Mouse (Mus musculus) lung, postnatal 0 days (tissue): ENCODE measurements around the gene Cep112. TPM values are rescaled to one million over a fixed set of nuclear protein-coding genes. Genes with fewer than 3 reads are reported as not detected.

Experiments
- ATAC-seq: fragments of 200-750 bp; cut with Nextera tagmentation; 2 replicates; pipeline ENCODE4 v1.8.0; 2017; ENCODE audit warnings: moderate library complexity
- DNase-seq: peaks from one replicate; pipeline ENCODE4 v3.0.0-alpha.2; 2016; ENCODE audit warnings: low spot score
- H3K27ac ChIP-seq: fragments of 300-500 bp; sonication (generic); 2 replicates; pipeline ENCODE4 v1.5.1; 2014; ENCODE audit warnings: antibody characterized with exemption, mild to moderate bottlenecking, low read length, mixed read lengths
- H3K27me3 ChIP-seq: fragments of 300-500 bp; sonication (generic); replicated peaks from 2 replicates; pipeline ENCODE4 v1.6.1; 2014; ENCODE audit warnings: low read length, mixed read lengths; ENCODE audit not compliant: insufficient read depth
- H3K36me3 ChIP-seq: fragments of 300-500 bp; sonication (generic); 2 replicates; pipeline ENCODE4 v1.6.1; 2014; ENCODE audit warnings: low read length, mixed read lengths; ENCODE audit not compliant: insufficient read depth
- H3K4me1 ChIP-seq: fragments of 300-500 bp; sonication (generic); 2 replicates; pipeline ENCODE4 v1.6.1; 2014; ENCODE audit warnings: antibody characterized with exemption, low read depth, low read length, mixed read lengths; ENCODE audit not compliant: insufficient read depth
- H3K4me2 ChIP-seq: fragments of 300-500 bp; sonication (generic); replicated peaks from 2 replicates; pipeline ENCODE4 v1.6.1; 2014; ENCODE audit warnings: low read depth, mild to moderate bottlenecking, low read length, moderate library complexity, mixed read lengths
- H3K4me3 ChIP-seq: fragments of 300-500 bp; sonication (generic); 2 replicates; pipeline ENCODE4 v1.5.1; 2014; ENCODE audit warnings: low read depth, low read length
- H3K9ac ChIP-seq: fragments of 300-500 bp; sonication (generic); replicated peaks from 2 replicates; pipeline ENCODE4 v1.6.1; 2014; ENCODE audit warnings: low read depth, mild to moderate bottlenecking
- H3K9me3 ChIP-seq: fragments of 300-500 bp; sonication (generic); 2 replicates; pipeline ENCODE4 v1.6.1; 2016; ENCODE audit warnings: low read length, mixed read lengths
- CTCF ChIP-seq: IDR thresholded peaks from 2 replicates; pipeline ENCODE4 v1.5.1; 2016; ENCODE audit warnings: antibody characterized with exemption, mild to moderate bottlenecking
- EP300 ChIP-seq: IDR thresholded peaks from 2 replicates; pipeline ENCODE4 v1.6.1; 2016; ENCODE audit warnings: antibody characterized with exemption, mild to moderate bottlenecking, control low read depth
- WGBS: fragments of 180-500 bp; shearing (Covaris S2); extraction: QIAGEN DNeasy Blood & Tissue Kit; methylation state at CpG from one replicate; pipeline ENCODE4 v1.1.7; 2014; 5-methylcytosine and 5-hydroxymethylcytosine counted together
- polyA plus RNA-seq: library from polyadenylated mRNA; unstranded; fragments of >200 nt; fragmentation: Nextera tagmentation; extraction: Ambion mirVana; gene quantifications from 2 replicates; pipeline ENCODE4 v1.2.1, GENCODE M21; 2015

Cep112 gene
- polyA plus RNA-seq, 1 experiment from 2014 or later = 6.4 TPM

- Histone ChIP-seq H3K27me3 (no peaks in the 10 kb centered on the region), H3K9me3 (no peaks in the 10 kb centered on the region), H3K36me3 (no peaks in the 10 kb centered on the region), H3K4me1 (no peaks in the 10 kb centered on the region), H3K9ac (no peak overlapping the region), H3K27ac (no peak overlapping the region), H3K4me2 (no peak overlapping the region), H3K4me3 (no peak overlapping the region)
- 40% methylated on average over 2 of the region's 2 CpGs for WGBS
- ATAC-seq (peak; percentile 56; the same call in 1 of the 2 replicates), DNase-seq (peak; percentile 62)
- TF ChIP-seq EP300 (no peak), CTCF (peak; percentile 3; the same call in 1 of the 2 replicates)
These were observed 230.6 kb downstream of the Cep112 start for GRCm38 (mm10) chr11:108655574-108655973.

GRCm38 (mm10) chr11:108682014-108682413, 257.0 kb downstream of the Cep112 start:
- Histone ChIP-seq H3K9me3 (no peaks in the 10 kb centered on the region), H3K4me1 (no peaks in the 10 kb centered on the region), H3K27ac (no peak overlapping the region), H3K9ac (no peak overlapping the region), H3K4me2 (no peak overlapping the region), H3K4me3 (no peak overlapping the region), H3K27me3 (no peaks in the 10 kb centered on the region), H3K36me3 (no peaks in the 10 kb centered on the region)
- ATAC-seq (no peak), DNase-seq (no peak)
- WGBS = 82% methylated on average over 3 of the region's 3 CpGs
- TF ChIP-seq EP300 (no peak), CTCF (no peak)

- TF ChIP-seq CTCF (no peak), EP300 (no peak)
- H3K9me3 ChIP-seq = no peaks in the 10 kb centered on the region
- WGBS = 71% methylated on average over 4 of the region's 4 CpGs
These were observed 271.6 kb downstream of the Cep112 start for GRCm38 (mm10) chr11:108696563-108696962.

GRCm38 (mm10) chr11:108752301-108752700, 327.3 kb downstream of the Cep112 start:
- no peak overlapping the region for H3K4me3 ChIP-seq
- DNase-seq (peak; percentile 55), ATAC-seq (no peak; the same call in 1 of the 2 replicates)
- H3K4me1 ChIP-seq = peaks cover 20% of the 10 kb centered on the region; the same call in 1 of the 2 replicates
- H3K9me3 ChIP-seq = no peaks in the 10 kb centered on the region
- H3K27ac ChIP-seq = no peak overlapping the region
- H3K27me3 ChIP-seq = no peaks in the 10 kb centered on the region
- H3K4me2 ChIP-seq = 0 out of 2 replicates have a peak overlapping the region, but pooled peaks have one; percentile 17
- TF ChIP-seq CTCF (no peak), EP300 (no peak)
- WGBS = 6% methylated on average over 7 of the region's 7 CpGs
- H3K36me3 ChIP-seq = no peaks in the 10 kb centered on the region
- no peak overlapping the region for H3K9ac ChIP-seq

More at GRCm38 (mm10) chr11:108696563-108696962, 271.6 kb downstream of the Cep112 start:
- Histone ChIP-seq H3K4me1 (no peaks in the 10 kb centered on the region), H3K27ac (no peak overlapping the region), H3K27me3 (no peaks in the 10 kb centered on the region), H3K4me3 (no peak overlapping the region), H3K36me3 (no peaks in the 10 kb centered on the region), H3K4me2 (no peak overlapping the region), H3K9ac (no peak overlapping the region)
- ATAC-seq (no peak), DNase-seq (no peak)

- no peak overlapping the region for H3K4me3 ChIP-seq
- TF ChIP-seq CTCF (no peak), EP300 (no peak)
- no peak overlapping the region for H3K4me2 ChIP-seq
- H3K9me3 ChIP-seq = no peaks in the 10 kb centered on the region
- DNase-seq (no peak), ATAC-seq (no peak)
- H3K27ac ChIP-seq = no peak overlapping the region
- no peaks in the 10 kb centered on the region for H3K27me3 ChIP-seq
- 85% methylated on average over 2 of the region's 2 CpGs for whole genome bisulfite sequencing
- H3K36me3 ChIP-seq = no peaks in the 10 kb centered on the region
- H3K4me1 ChIP-seq = peaks cover 20% of the 10 kb centered on the region; the same call in 1 of the 2 replicates
- H3K9ac ChIP-seq = no peak overlapping the region
These were observed 327.8 kb downstream of the Cep112 start for GRCm38 (mm10) chr11:108752765-108753164.

- Histone ChIP-seq H3K9me3 (no peaks in the 10 kb centered on the region), H3K4me1 (peaks cover 20% of the 10 kb centered on the region; the same call in 1 of the 2 replicates), H3K9ac (no peak overlapping the region), H3K27me3 (no peaks in the 10 kb centered on the region), H3K36me3 (no peaks in the 10 kb centered on the region), H3K27ac (no peak overlapping the region), H3K4me3 (no peak overlapping the region), H3K4me2 (no peak overlapping the region)
- no peak for DNase-seq
- TF ChIP-seq CTCF (no peak), EP300 (no peak)
- ATAC-seq = no peak
- WGBS = 62% methylated on average over 7 of the region's 7 CpGs
These were observed 328.6 kb downstream of the Cep112 start for GRCm38 (mm10) chr11:108753361-108754240.
